Mouse (Mus musculus): ENCODE results near the gene A3galt2.

DNA sequence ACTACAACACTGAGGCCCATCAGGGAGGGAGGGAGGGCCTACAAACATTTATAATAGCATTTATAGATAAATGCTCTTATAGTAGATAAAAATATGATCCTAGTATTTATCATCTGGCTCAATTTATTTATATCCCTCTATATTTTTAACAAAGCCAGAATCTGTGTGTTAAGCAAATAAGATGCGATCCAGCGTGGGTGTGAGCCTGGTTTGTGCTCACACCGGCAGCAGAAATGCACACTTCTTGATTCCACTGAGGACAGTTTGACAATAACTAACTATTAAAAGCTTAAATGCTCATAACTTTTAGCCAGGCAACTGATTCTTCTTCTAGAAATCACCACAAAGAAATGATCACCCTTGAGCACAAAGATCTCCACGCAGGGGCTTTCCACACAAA is 32.9 kb downstream of the A3galt2 start:
- TF ChIP-seq CTCF (conservative IDR thresholded peaks at IDR 0.05; ENCODE audit: low read length), result no peak
- no peak for TF ChIP-seq POU5F1 (IDR thresholded peaks at IDR 0.05; ENCODE audit: borderline replicate concordance, low read length)
- no peak for TF ChIP-seq NANOG (IDR thresholded peaks at IDR 0.05; ENCODE audit: borderline replicate concordance, low read length)
